Mouse (Mus musculus): ENCODE results near the gene Ankdd1a. TPM values are rescaled to one million over a fixed set of nuclear protein-coding genes. Genes with fewer than 3 reads are reported as not detected.

The Ankdd1a gene
- total and polyA plus RNA-seq, 3 experiments: not detected

GRCm38 (mm10) chr9:65479158-65479557 lies 40.8 kb downstream of the Ankdd1a start:
- Histone ChIP-seq H3K36me3 (replicated peaks in 1 of 2; ENCODE audit: control insufficient read depth in 1 of 2, insufficient read depth in 1 of 2, low read length in 1 of 2) (peaks cover 51 to 91% of the 10 kb centered on the region in 2 experiments), H3K27ac (ENCODE audit: insufficient read depth, low read depth) (no peak overlapping the region), H3K27me3 (replicated peaks) (no peaks in the 10 kb centered on the region), H3K4me2 (ENCODE audit: insufficient read depth, low read depth, poor library complexity, severe bottlenecking) (no peak overlapping the region), H3K9me3 (replicated peaks; ENCODE audit: low read length) (no peaks in the 10 kb centered on the region), H3K4me1 (ENCODE audit: control insufficient read depth in 1 of 2, insufficient read depth in 2 of 2) (0 out of 4 replicates have a peak, but pooled peaks cover 0 to 3% of the 10 kb centered on the region in 2 experiments), H3K9ac (ENCODE audit: insufficient read depth, low read depth) (no peak overlapping the region), H3K79me2 (replicated peaks; ENCODE audit: control insufficient read depth, extremely low read depth, insufficient read depth, poor library complexity, severe bottlenecking) (no peaks in the 10 kb centered on the region), H3K4me3 (replicated peaks in 1 of 3; ENCODE audit: low read depth in 2 of 3, low read length in 2 of 3, poor library complexity in 1 of 3) (no peak overlapping the region)
- in situ Hi-C loops (cut with MboI; ENCODE audit: low pct_ligation_motif_present, low pct_unique_long_range_greater_than_20kb, low sequenced_read_pairs): no loop called here
- TF ChIP-seq RCOR1 (conservative IDR thresholded peaks at IDR 0.05; ENCODE audit: low read depth, low read length) (no peak), ETS1 (conservative IDR thresholded peaks at IDR 0.05; ENCODE audit: low read depth, low read length) (no peak), USF2 (conservative IDR thresholded peaks at IDR 0.05; ENCODE audit: low read depth, low read length) (no peak), MAFK (IDR thresholded peaks at IDR 0.05; ENCODE audit: insufficient replicate concordance, low read length) (no peak), TBP (conservative IDR thresholded peaks at IDR 0.05; ENCODE audit: low read depth, low read length) (no peak), POLR2A (IDR thresholded peaks at IDR 0.05; ENCODE audit: low read depth, low read length) (no peak), GABPA (IDR thresholded peaks at IDR 0.05; ENCODE audit: insufficient replicate concordance, low read depth, low read length) (no peak), CHD2 (IDR thresholded peaks at IDR 0.05; ENCODE audit: low read length) (no peak), NELFE (IDR thresholded peaks at IDR 0.05; ENCODE audit: low read depth, low read length) (no peak), CHD1 (IDR thresholded peaks at IDR 0.05; ENCODE audit: low read depth, low read length) (no peak), RAD21 (IDR thresholded peaks at IDR 0.05; ENCODE audit: low read depth, low read length) (no peak), EP300 (IDR thresholded peaks at IDR 0.05; ENCODE audit: low read length) (no peak), KAT2A (IDR thresholded peaks at IDR 0.05; ENCODE audit: insufficient replicate concordance, low read length) (no peak)
- dilution Hi-C loops (cut with MboI; ENCODE audit: extremely low pct_ligation_motif_present, extremely low pct_unique_long_range_greater_than_20kb, low sequenced_read_pairs): no loop called here
- no peak for DNase-seq (ENCODE audit: extremely low read depth)

GRCm38 (mm10) chr9:65472769-65473168 lies 47.2 kb downstream of the Ankdd1a start:
- no peak overlapping the region for H3K4me2 ChIP-seq (ENCODE audit: insufficient read depth, low read depth, poor library complexity, severe bottlenecking)
- in situ Hi-C loops (cut with MboI; ENCODE audit: low pct_ligation_motif_present, low pct_unique_long_range_greater_than_20kb, low sequenced_read_pairs) (no loop called here), dilution Hi-C loops (cut with MboI; ENCODE audit: extremely low pct_ligation_motif_present, extremely low pct_unique_long_range_greater_than_20kb, low sequenced_read_pairs) (no loop called here)
- no peaks in the 10 kb centered on the region for H3K79me2 ChIP-seq (replicated peaks; ENCODE audit: control insufficient read depth, extremely low read depth, insufficient read depth, poor library complexity, severe bottlenecking)
- no peaks in the 10 kb centered on the region for H3K9me3 ChIP-seq (replicated peaks; ENCODE audit: low read length)
- no peak overlapping the region for H3K4me3 ChIP-seq (replicated peaks in 1 of 3; ENCODE audit: low read depth in 2 of 3, low read length in 2 of 3, poor library complexity in 1 of 3)
- no peak overlapping the region for H3K27ac ChIP-seq (ENCODE audit: insufficient read depth, low read depth)
- H3K4me1 ChIP-seq (ENCODE audit: control insufficient read depth in 1 of 2, insufficient read depth in 2 of 2): peaks cover 3 to 4% of the 10 kb centered on the region in 2 experiments; a peak in 3 of 4 replicates
- H3K9ac ChIP-seq (ENCODE audit: insufficient read depth, low read depth): no peak overlapping the region
- TF ChIP-seq MYC (IDR thresholded peaks at IDR 0.05; ENCODE audit: low read depth, low read length): no peak
- no peak for TF ChIP-seq CHD1 (IDR thresholded peaks at IDR 0.05; ENCODE audit: low read depth, low read length)
- H3K36me3 ChIP-seq (replicated peaks in 1 of 2; ENCODE audit: control insufficient read depth in 1 of 2, insufficient read depth in 1 of 2, low read length in 1 of 2): peaks cover 44 to 89% of the 10 kb centered on the region in 2 experiments
- H3K27me3 ChIP-seq (replicated peaks): no peaks in the 10 kb centered on the region
- DNase-seq (ENCODE audit: extremely low read depth): no peak

- Histone ChIP-seq H3K9ac (ENCODE audit: insufficient read depth, low read depth) (no peak overlapping the region), H3K36me3 (replicated peaks in 1 of 2; ENCODE audit: control insufficient read depth in 1 of 2, insufficient read depth in 1 of 2, low read length in 1 of 2) (peaks cover 38 to 75% of the 10 kb centered on the region in 2 experiments), H3K9me3 (replicated peaks; ENCODE audit: low read length) (peaks cover 5% of the 10 kb centered on the region), H3K4me3 (replicated peaks in 1 of 3; ENCODE audit: low read depth in 2 of 3, low read length in 2 of 3, poor library complexity in 1 of 3) (no peak overlapping the region), H3K4me1 (ENCODE audit: control insufficient read depth in 1 of 2, insufficient read depth in 2 of 2) (peaks cover 3 to 14% of the 10 kb centered on the region in 2 experiments; a peak in 3 of 4 replicates), H3K4me2 (ENCODE audit: insufficient read depth, low read depth, poor library complexity, severe bottlenecking) (no peak overlapping the region), H3K27me3 (replicated peaks) (no peaks in the 10 kb centered on the region), H3K27ac (ENCODE audit: insufficient read depth, low read depth) (no peak overlapping the region), H3K79me2 (replicated peaks; ENCODE audit: control insufficient read depth, extremely low read depth, insufficient read depth, poor library complexity, severe bottlenecking) (peaks cover 4% of the 10 kb centered on the region; the same call in 1 of the 2 replicates)
- no peak for TF ChIP-seq CHD2 (IDR thresholded peaks at IDR 0.05; ENCODE audit: low read length)
- TF ChIP-seq USF1 (IDR thresholded peaks at IDR 0.05; ENCODE audit: low read depth, low read length): no peak
- TF ChIP-seq ETS1 (conservative IDR thresholded peaks at IDR 0.05; ENCODE audit: low read depth, low read length): no peak
- TF ChIP-seq NELFE (IDR thresholded peaks at IDR 0.05; ENCODE audit: low read depth, low read length): no peak
- no peak for TF ChIP-seq GABPA (IDR thresholded peaks at IDR 0.05; ENCODE audit: insufficient replicate concordance, low read depth, low read length)
- in situ Hi-C loops (cut with MboI; ENCODE audit: low pct_ligation_motif_present, low pct_unique_long_range_greater_than_20kb, low sequenced_read_pairs) (no loop called here), dilution Hi-C loops (cut with MboI; ENCODE audit: extremely low pct_ligation_motif_present, extremely low pct_unique_long_range_greater_than_20kb, low sequenced_read_pairs) (no loop called here)
- DNase-seq (ENCODE audit: extremely low read depth): no peak
These were observed 52.3 kb downstream of the Ankdd1a start for GRCm38 (mm10) chr9:65467686-65468085.

All from CH12.LX (cell line).